In the genomic region with DNA sequence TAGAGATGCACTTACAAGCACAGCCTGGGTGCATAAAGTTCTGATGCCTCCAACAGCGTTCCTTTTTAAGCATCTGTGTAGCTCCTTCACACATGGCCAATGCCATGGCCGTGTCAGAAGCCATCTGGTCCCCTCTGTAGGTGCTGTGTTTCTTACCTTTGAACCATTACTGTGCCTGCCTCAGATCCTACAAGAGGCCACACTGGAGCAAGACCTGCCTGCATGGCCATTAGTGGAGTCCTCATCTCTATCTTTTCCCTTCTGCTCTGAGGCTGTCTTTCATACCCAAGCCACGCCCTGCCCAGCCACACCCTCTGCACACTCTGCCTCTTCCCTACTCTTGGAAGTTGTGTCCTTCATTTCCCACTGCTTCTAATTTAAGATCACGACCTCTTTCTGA, we compare ENCODE assay signal across 36 mouse cellular contexts. TPM values are rescaled to one million over a fixed set of nuclear protein-coding genes. Genes with fewer than 3 reads are reported as not detected.
"Had no signal": no experiment of that assay in that cellular context is flagged by ENCODE, and none has a peak within 500 bp of the region (broad histone marks: within the 10 kb centered on the region; RNA-seq: fewer than 3 reads in every experiment).

No protein-coding gene starts in this region.

- H3K9me3 ChIP-seq: embryonic facial prominence, embryonic 10.5 days; embryonic facial prominence, embryonic 12.5 days; embryonic facial prominence, embryonic 13.5 days; embryonic facial prominence, embryonic 15.5 days; forebrain, embryonic 10.5 days; forebrain, embryonic 12.5 days; forebrain, embryonic 13.5 days; forebrain, embryonic 15.5 days had no signal

- H3K27ac ChIP-seq: embryonic facial prominence, embryonic 10.5 days; embryonic facial prominence, embryonic 12.5 days; embryonic facial prominence, embryonic 13.5 days; embryonic facial prominence, embryonic 15.5 days; forebrain, embryonic 10.5 days; forebrain, embryonic 12.5 days; forebrain, embryonic 13.5 days; forebrain, embryonic 15.5 days; gastrocnemius, adult 2 months; heart, adult 2 months had no signal

- H3K4me3 ChIP-seq: embryonic facial prominence, embryonic 10.5 days; embryonic facial prominence, embryonic 12.5 days; embryonic facial prominence, embryonic 13.5 days; embryonic facial prominence, embryonic 15.5 days; erythroblast, embryonic 14.5 days; forebrain, embryonic 10.5 days; forebrain, embryonic 12.5 days; forebrain, embryonic 13.5 days; forebrain, embryonic 15.5 days; gastrocnemius, adult 2 months; heart, adult 2 months had no signal

- H3K36me3 ChIP-seq: embryonic facial prominence, embryonic 10.5 days; embryonic facial prominence, embryonic 12.5 days; embryonic facial prominence, embryonic 13.5 days; embryonic facial prominence, embryonic 15.5 days; forebrain, embryonic 10.5 days; forebrain, embryonic 12.5 days; forebrain, embryonic 15.5 days had no signal

- H3K4me1 ChIP-seq: embryonic facial prominence, embryonic 10.5 days; embryonic facial prominence, embryonic 12.5 days; embryonic facial prominence, embryonic 13.5 days; embryonic facial prominence, embryonic 15.5 days had no signal

- H3K27me3 ChIP-seq: embryonic facial prominence, embryonic 12.5 days; embryonic facial prominence, embryonic 13.5 days; embryonic facial prominence, embryonic 15.5 days; forebrain, embryonic 12.5 days; forebrain, embryonic 13.5 days; forebrain, embryonic 15.5 days had no signal

- DNase-seq: cerebellum, adult 2 months; cerebellum, adult 8-10 months; cerebellum, adult 9-10 months; cerebellum, adult 9-11 months; cerebellum, postnatal 25 days; cerebellum, postnatal 36 days; embryo, embryonic 11 days; forebrain, postnatal 0 days; gastrocnemius, adult 2 months; gastrocnemius, postnatal 10 days; gastrocnemius, postnatal 14 days; gastrocnemius, postnatal 25 days; gastrocnemius, postnatal 36 days; heart, adult 18-20 months; heart, adult 2 months had no signal

RNA-seq across cellular contexts. Expression of a gene that starts 6.3 kb away (rescaled TPM):
- total RNA-seq: common myeloid progenitor, adult 5-6 weeks; forebrain, postnatal 0 days; gastrocnemius, adult 18-20 months; gastrocnemius, adult 2 months; gastrocnemius, adult 8-10 months; gastrocnemius, postnatal 10 days; gastrocnemius, postnatal 14 days; gastrocnemius, postnatal 25 days; gastrocnemius, postnatal 36 days; gastrocnemius, postnatal 4 days; granulocyte monocyte progenitor cell, adult 5-6 weeks; heart, adult 18-20 months; heart, adult 2 months; heart, adult 8-10 months had no signal
- polyA plus RNA-seq: cerebellum, adult 2 months; cortical plate, adult 2 months; embryonic facial prominence, embryonic 10.5 days; embryonic facial prominence, embryonic 13.5 days; embryonic facial prominence, embryonic 14.5 days; embryonic facial prominence, embryonic 15.5 days; erythroblast, embryonic 14.5 days; forebrain, embryonic 10.5 days; forebrain, embryonic 11.5 days; forebrain, embryonic 12.5 days; forebrain, embryonic 13.5 days; forebrain, embryonic 14.5 days; forebrain, embryonic 15.5 days; forebrain, embryonic 16.5 days; forebrain, postnatal 0 days; frontal cortex, adult 2 months; heart, adult 2 months had no signal

RNA-seq across cellular contexts. Expression of a gene that starts 14.1 kb away (rescaled TPM):
- total RNA-seq: common myeloid progenitor, adult 5-6 weeks; forebrain, postnatal 0 days; gastrocnemius, adult 18-20 months; gastrocnemius, adult 2 months; gastrocnemius, adult 8-10 months; gastrocnemius, postnatal 10 days; gastrocnemius, postnatal 14 days; gastrocnemius, postnatal 25 days; gastrocnemius, postnatal 36 days; gastrocnemius, postnatal 4 days; granulocyte monocyte progenitor cell, adult 5-6 weeks; heart, adult 2 months had no signal
- polyA plus RNA-seq: cortical plate, adult 2 months; erythroblast, embryonic 14.5 days; forebrain, embryonic 13.5 days; forebrain, embryonic 14.5 days; forebrain, embryonic 15.5 days; forebrain, embryonic 16.5 days; forebrain, postnatal 0 days; frontal cortex, adult 2 months had no signal
